Mouse (Mus musculus) gastrocnemius, postnatal 14 days (tissue): ENCODE results near the gene Ypel2. TPM values are rescaled to one million over a fixed set of nuclear protein-coding genes. Genes with fewer than 3 reads are reported as not detected.

ENCODE experiments used
- DNase-seq: peaks from one replicate; pipeline ENCODE4 v3.0.0; 2021; ENCODE audit warnings: mixed read lengths
- intact Hi-C: fragments of 180-260 bp; cut with DNase I; formaldehyde crosslinking; loops from one replicate; pipeline ENCODE4 v1.15.1; 2025; ENCODE audit warnings: low total_unique reads
- total RNA-seq, 2 experiments: library from RNA; stranded (reverse); gene quantifications; 2 replicates each; pipeline ENCODE4 v1.2.3; 2021

Ypel2 gene
- total RNA-seq, 2 experiments from 2014 or later, result 6.7 to 9.7 TPM

DNA sequence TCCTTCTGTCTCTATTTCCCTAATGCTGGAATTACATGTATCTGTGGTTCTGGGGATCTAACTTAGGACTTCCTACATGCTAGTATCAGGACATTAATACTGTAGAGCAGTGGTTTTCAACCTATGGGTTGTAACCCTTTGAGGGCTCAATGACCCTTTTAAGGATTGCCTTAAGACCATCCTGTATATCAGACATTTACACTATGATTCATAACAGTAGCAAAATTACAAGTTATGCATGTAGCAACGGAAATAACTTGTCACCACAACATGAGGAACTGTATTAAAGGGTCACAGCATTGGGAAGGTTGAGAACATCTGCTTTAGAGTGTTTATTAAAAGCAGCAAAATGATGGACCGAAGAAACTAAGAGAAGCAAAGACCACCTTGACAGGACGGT is 26.8 kb downstream of the Ypel2 start:
- DNase-seq, result no peak
- intact Hi-C loops, result no loop called here

DNA sequence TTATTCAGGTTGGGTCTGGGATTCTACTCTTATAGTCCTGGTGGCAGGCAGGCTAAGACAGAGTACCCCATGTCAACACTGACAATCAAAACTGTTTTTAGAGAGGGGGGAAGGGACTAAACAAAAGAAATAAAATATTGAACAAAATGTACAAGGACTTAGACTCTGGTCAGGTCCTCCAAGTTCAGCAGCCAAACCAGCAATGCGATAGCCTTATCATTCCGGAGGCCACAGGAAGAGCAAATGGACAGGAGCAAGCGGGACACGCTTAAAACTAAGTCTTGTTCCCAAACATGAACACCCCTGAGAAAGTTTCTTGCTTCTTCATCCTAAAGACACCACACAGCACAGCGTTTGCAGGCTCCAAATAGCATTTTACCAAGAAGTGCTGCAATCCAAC is 28.4 kb downstream of the Ypel2 start:
- no peak for DNase-seq

GRCm38 (mm10) chr11:86963698-86964097 is 29.8 kb downstream of the Ypel2 start:
- DNase-seq, result no peak
- intact Hi-C loops, result no loop called here

More for the DNA sequence above, 28.4 kb downstream of the Ypel2 start:
- intact Hi-C loops, result no loop called here

DNA sequence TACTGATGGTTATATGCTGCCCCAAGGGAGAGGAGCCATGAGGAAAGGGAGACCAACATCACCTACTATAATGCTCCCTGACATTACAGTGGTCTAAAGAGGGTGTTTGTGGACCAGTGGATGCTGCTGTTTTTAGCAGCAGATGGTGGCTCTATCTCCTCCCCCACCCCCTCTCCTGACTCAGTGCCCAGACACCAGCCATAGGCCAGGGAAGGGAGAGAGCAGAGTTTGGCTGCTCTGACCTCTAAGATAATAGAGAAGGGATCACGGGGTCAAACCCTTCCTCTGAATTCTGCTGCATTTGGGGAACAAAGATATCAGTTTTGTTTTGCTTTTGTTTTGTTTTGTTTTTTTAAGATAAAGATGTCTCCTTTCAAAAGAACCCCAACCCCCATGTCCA is 30.5 kb downstream of the Ypel2 start:
- no peak for DNase-seq
- intact Hi-C loops, result no loop called here

- intact Hi-C loops, result no loop called here
- no peak for DNase-seq
These were observed 31.1 kb downstream of the Ypel2 start for GRCm38 (mm10) chr11:86962362-86962761.

- intact Hi-C loops, result no loop called here
- peak; percentile 33 for DNase-seq
These were observed 31.8 kb downstream of the Ypel2 start for GRCm38 (mm10) chr11:86961510-86962303.

DNA sequence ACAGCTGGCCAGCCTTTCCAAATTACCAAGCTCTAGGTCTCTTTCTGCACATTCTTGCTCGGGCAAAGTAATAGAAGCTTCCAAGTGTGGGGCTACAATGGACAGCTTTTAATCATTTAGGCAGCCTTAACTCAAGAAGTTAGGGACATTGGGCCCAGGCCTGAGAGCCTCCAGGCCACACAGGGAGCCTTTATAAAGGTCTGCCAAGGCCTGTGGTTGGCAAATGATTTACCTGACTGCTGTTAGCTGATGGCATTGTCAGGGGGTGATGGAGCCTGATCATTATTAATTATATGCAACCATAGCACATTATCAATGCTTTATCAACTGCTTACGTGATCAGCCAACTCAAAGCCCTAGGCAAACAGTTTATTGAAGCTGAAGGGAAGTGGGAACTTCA is 33.2 kb downstream of the Ypel2 start:
- intact Hi-C loops, result no loop called here
- DNase-seq, result no peak

DNA sequence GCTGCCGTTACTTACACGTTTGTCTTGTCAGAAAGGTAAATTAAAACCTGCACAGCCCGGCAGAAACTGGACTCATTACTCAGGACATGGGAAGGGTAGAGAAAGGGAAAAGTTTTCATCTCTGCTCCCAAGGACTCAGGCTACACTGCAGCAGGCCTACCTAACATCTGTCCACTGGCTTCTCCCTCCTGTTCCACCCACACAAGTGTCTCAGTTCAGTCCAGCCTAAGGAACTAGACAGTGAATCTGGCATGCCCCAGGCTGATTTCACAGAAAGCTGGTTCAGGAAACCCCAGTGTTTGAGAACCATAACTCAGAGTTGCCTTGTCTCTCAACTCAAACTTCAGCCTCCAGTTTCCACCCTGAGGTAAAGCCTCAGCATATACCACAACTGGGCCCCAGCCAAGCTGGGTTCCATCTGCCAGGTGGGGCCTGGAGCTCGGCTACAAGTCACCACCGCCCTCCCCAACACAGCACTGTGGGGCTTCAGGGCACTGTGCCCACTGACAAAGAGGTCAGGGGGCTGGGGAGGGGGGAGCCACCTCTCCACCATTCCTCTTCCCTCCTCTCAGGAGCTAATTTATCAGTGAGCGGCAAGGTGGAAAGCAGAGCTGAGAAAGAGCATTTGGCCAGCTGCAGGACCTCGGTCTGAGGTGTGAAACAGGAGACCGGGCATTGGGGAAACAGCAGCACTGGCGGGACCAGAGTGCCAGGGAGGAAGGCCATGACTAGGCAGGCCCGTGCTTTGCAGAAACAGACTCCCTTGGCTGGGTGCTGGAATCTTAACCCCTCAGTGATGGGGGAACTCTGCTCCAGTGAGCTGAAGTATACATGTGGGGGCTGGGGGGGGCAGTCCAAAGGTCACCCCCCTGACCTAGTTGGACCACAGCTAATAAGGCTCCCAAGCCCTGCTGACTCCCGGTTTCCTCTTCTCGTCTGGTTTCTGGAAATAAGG is 34.5 kb downstream of the Ypel2 start:
- intact Hi-C loops, result loop anchor here (5.0 kb wide), 1 partner anchor 33 kb away; the partner anchor contains the start of gene Ypel2
- peak; percentile 57 for DNase-seq

- DNase-seq, result no peak
- intact Hi-C loops, result loop anchor here (5.0 kb wide), 1 partner anchor 34 kb away; the partner anchor contains the start of gene Ypel2
These were observed 35.3 kb downstream of the Ypel2 start for GRCm38 (mm10) chr11:86958182-86958581.

GRCm38 (mm10) chr11:86956363-86956762 is 37.1 kb downstream of the Ypel2 start:
- intact Hi-C loops, result loop anchor here (5.0 kb wide), 1 partner anchor 36 kb away; the partner anchor contains the start of gene Ypel2
- no peak for DNase-seq

GRCm38 (mm10) chr11:86954616-86955270 is 38.8 kb downstream of the Ypel2 start:
- intact Hi-C loops, result loop anchor here (5.0 kb wide), 1 partner anchor 38 kb away; the partner anchor contains the start of gene Ypel2
- no peak for DNase-seq

- intact Hi-C loops, result no loop called here
- peak; percentile 69 for DNase-seq
These were observed 40.4 kb downstream of the Ypel2 start for GRCm38 (mm10) chr11:86953096-86953495.

DNA sequence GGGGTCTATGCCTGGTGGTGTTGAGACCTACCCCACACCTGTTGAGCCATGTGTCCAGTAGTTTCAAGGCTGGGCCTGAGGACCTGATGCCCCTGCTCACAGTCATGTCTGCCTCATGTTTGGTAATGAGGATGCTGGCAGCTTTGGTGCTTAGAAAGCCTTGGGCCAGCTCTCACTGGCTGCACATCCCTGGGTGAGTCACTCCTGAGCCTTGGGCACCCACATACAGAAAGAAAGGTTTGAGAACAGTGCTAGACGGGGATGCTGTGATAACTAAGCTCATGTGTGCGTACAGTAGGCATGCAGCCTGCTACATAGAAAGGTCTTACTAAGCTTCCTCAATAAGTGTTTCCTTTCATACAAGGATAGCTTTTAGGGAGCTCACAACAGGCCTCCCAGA is 40.8 kb downstream of the Ypel2 start:
- intact Hi-C loops, result no loop called here
- no peak for DNase-seq

DNA sequence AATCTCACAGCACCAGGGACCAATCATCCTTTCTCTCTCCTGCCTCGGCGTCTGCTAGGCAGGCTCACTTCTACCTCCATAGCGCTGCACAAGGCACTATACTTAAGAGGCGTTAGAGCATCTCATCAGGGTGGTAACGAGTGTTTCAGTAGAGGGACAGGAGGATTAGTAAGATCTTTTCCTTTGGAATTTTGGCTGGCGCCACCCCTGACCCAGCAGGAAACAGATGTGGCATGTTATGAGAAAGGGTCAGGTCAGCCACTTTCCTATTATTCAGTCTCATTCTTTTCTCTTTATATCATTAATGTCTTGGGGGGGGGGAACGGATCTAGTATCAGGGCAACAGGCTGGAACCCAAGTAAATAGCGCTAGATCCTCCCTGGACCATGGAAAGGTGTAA is 41.8 kb downstream of the Ypel2 start:
- intact Hi-C loops, result no loop called here
- DNase-seq, result no peak

- peak; percentile 57 for DNase-seq
- intact Hi-C loops, result no loop called here
These were observed 43.0 kb downstream of the Ypel2 start for GRCm38 (mm10) chr11:86950491-86950890.

GRCm38 (mm10) chr11:86949951-86950441 is 43.5 kb downstream of the Ypel2 start:
- intact Hi-C loops, result no loop called here
- DNase-seq, result peak; percentile 67

GRCm38 (mm10) chr11:86946644-86947195 is 46.8 kb downstream of the Ypel2 start:
- no peak for DNase-seq
- intact Hi-C loops, result no loop called here

GRCm38 (mm10) chr11:86945933-86946332 is 47.6 kb downstream of the Ypel2 start:
- DNase-seq, result no peak
- intact Hi-C loops, result no loop called here

- intact Hi-C loops, result no loop called here
- no peak for DNase-seq
These were observed 48.4 kb downstream of the Ypel2 start for GRCm38 (mm10) chr11:86945058-86945457.
